Mouse (Mus musculus) embryonic fibroblast, embryonic 13.5 days (primary cell): ENCODE data around the gene Elane. TPM values are rescaled to one million over a fixed set of nuclear protein-coding genes. Genes with fewer than 3 reads are reported as not detected.

Experiments
- H3K27ac ChIP-seq: 2 replicates; pipeline ENCODE4 v1.5.1; 2012; ENCODE audit warnings: low read length, control low read depth, inconsistent platforms; ENCODE audit not compliant: insufficient read depth
- H3K4me1 ChIP-seq: 2 replicates; pipeline ENCODE4 v1.6.1; 2011; ENCODE audit warnings: low read length; ENCODE audit not compliant: control insufficient read depth, insufficient read depth
- H3K4me3 ChIP-seq: 2 replicates; pipeline ENCODE4 v1.5.1; 2011; ENCODE audit warnings: mild to moderate bottlenecking, control low read depth, low read length; ENCODE audit not compliant: insufficient read depth
- CTCF ChIP-seq: IDR thresholded peaks from 2 replicates; pipeline ENCODE4 v1.5.1; 2011; ENCODE audit warnings: mild to moderate bottlenecking, control low read depth, low read length, moderate library complexity, borderline replicate concordance; ENCODE audit not compliant: insufficient read depth
- POLR2A ChIP-seq: IDR thresholded peaks from 2 replicates; pipeline ENCODE4 v1.6.1; 2011; ENCODE audit warnings: low read depth, mild to moderate bottlenecking, control low read depth, low read length, moderate library complexity
- polyA plus RNA-seq: library from polyadenylated mRNA; stranded (reverse); fragments of >200 nt; gene quantifications from 2 replicates; pipeline ENCODE4 v1.2.4, GENCODE M21; 2011; ENCODE audit warnings: low read depth; ENCODE audit not compliant: missing spikeins, insufficient read length

The Elane gene
- polyA plus RNA-seq, 1 experiment: not detected

GRCm38 (mm10) chr10:79928030-79928694 lies 42.1 kb downstream of the Elane start:
- Histone ChIP-seq H3K4me3 (peak overlapping the region; percentile 87), H3K4me1 (peaks cover 8% of the 10 kb centered on the region), H3K27ac (peak overlapping the region; percentile 74)
- no peak for TF ChIP-seq POLR2A
- TF ChIP-seq CTCF: no peak

- peaks cover 12% of the 10 kb centered on the region for H3K4me1 ChIP-seq
- peak overlapping the region; percentile 87 for H3K4me3 ChIP-seq
- TF ChIP-seq POLR2A (no peak), CTCF (no peak)
- no peak overlapping the region for H3K27ac ChIP-seq
These were observed 43.1 kb downstream of the Elane start for GRCm38 (mm10) chr10:79928907-79929701.

- TF ChIP-seq CTCF: no peak
- TF ChIP-seq POLR2A: no peak
- Histone ChIP-seq H3K27ac (no peak overlapping the region), H3K4me1 (peaks cover 14% of the 10 kb centered on the region), H3K4me3 (no peak overlapping the region)
These were observed 44.1 kb downstream of the Elane start for GRCm38 (mm10) chr10:79929967-79930825.

- no peak for TF ChIP-seq POLR2A
- TF ChIP-seq CTCF: no peak
- Histone ChIP-seq H3K27ac (no peak overlapping the region), H3K4me1 (peaks cover 14% of the 10 kb centered on the region), H3K4me3 (no peak overlapping the region)
These were observed 44.8 kb downstream of the Elane start for GRCm38 (mm10) chr10:79930826-79931186.

- Histone ChIP-seq H3K27ac (no peak overlapping the region), H3K4me1 (peaks cover 17% of the 10 kb centered on the region), H3K4me3 (no peak overlapping the region)
- TF ChIP-seq POLR2A (no peak), CTCF (no peak)
These were observed 45.8 kb downstream of the Elane start for GRCm38 (mm10) chr10:79931797-79932196.

- no peak for TF ChIP-seq CTCF
- no peak for TF ChIP-seq POLR2A
- no peak overlapping the region for H3K27ac ChIP-seq
- no peak overlapping the region for H3K4me3 ChIP-seq
- H3K4me1 ChIP-seq: peaks cover 17% of the 10 kb centered on the region
These were observed 46.7 kb downstream of the Elane start for GRCm38 (mm10) chr10:79932736-79933135.

- Histone ChIP-seq H3K27ac (no peak overlapping the region), H3K4me3 (no peak overlapping the region), H3K4me1 (peaks cover 17% of the 10 kb centered on the region)
- TF ChIP-seq CTCF (no peak), POLR2A (no peak)
These were observed 47.2 kb downstream of the Elane start for GRCm38 (mm10) chr10:79933145-79933679.

GRCm38 (mm10) chr10:79933861-79934260 lies 47.8 kb downstream of the Elane start:
- Histone ChIP-seq H3K4me1 (peaks cover 17% of the 10 kb centered on the region), H3K4me3 (no peak overlapping the region), H3K27ac (no peak overlapping the region)
- TF ChIP-seq CTCF (no peak), POLR2A (no peak)

- H3K4me1 ChIP-seq: peaks cover 17% of the 10 kb centered on the region
- H3K4me3 ChIP-seq: no peak overlapping the region
- TF ChIP-seq POLR2A: no peak
- TF ChIP-seq CTCF: no peak
- no peak overlapping the region for H3K27ac ChIP-seq
These were observed 48.2 kb downstream of the Elane start for GRCm38 (mm10) chr10:79934272-79934721.
